In genomic region chr16:46101748-46102147, GRCm38 (mm10) we compare ENCODE assay signal across 36 mouse cellular contexts. TPM values are rescaled to one million over a fixed set of nuclear protein-coding genes. Genes with fewer than 3 reads are reported as not detected.
DNase-seq lines count a peak whose midpoint lies in the region; ATAC-seq and TF ChIP-seq lines count a peak whose summit lies in the region.
"Had no signal": no experiment of that assay in that cellular context is flagged by ENCODE, and none has a peak within 500 bp of the region (broad histone marks: within the 10 kb centered on the region; RNA-seq: fewer than 3 reads in every experiment).

No protein-coding gene starts in this region.

- peaks cover 0 to 6% of the 10 kb centered on the region in 2 experiments; a peak in 1 of 4 replicates for H3K4me1 ChIP-seq in CH12.LX (ENCODE audit: control insufficient read depth in 1 of 2, insufficient read depth in 2 of 2)
- peaks cover 5% of the 10 kb centered on the region; the same call in 1 of the 2 replicates for H3K4me1 ChIP-seq in forebrain, embryonic 15.5 days
- H3K4me1 ChIP-seq: embryonic facial prominence, embryonic 10.5 days; embryonic facial prominence, embryonic 13.5 days; forebrain, embryonic 12.5 days had no signal

- TF ChIP-seq CTCF in CH12.LX (conservative IDR thresholded peaks at IDR 0.05 in 1 of 2, IDR thresholded peaks at IDR 0.05 in 1 of 2; ENCODE audit: low read depth in 2 of 2, low read length in 2 of 2), result no peak

- H3K36me3 ChIP-seq in CH12.LX (replicated peaks in 1 of 2; ENCODE audit: control insufficient read depth in 1 of 2, insufficient read depth in 1 of 2, low read length in 1 of 2), result no peaks in the 10 kb centered on the region
- H3K36me3 ChIP-seq in forebrain, embryonic 15.5 days, result no peaks in the 10 kb centered on the region
- H3K36me3 ChIP-seq: embryonic facial prominence, embryonic 10.5 days; embryonic facial prominence, embryonic 13.5 days; forebrain, embryonic 12.5 days; hindbrain, embryonic 10.5 days had no signal

- TF ChIP-seq EP300 in CH12.LX (IDR thresholded peaks at IDR 0.05; ENCODE audit: low read length), result no peak

- H3K27ac ChIP-seq in CH12.LX (ENCODE audit: insufficient read depth, low read depth), result no peak overlapping the region
- H3K27ac ChIP-seq in forebrain, embryonic 15.5 days (replicated peaks), result no peak overlapping the region
- H3K27ac ChIP-seq: embryonic facial prominence, embryonic 10.5 days; embryonic facial prominence, embryonic 13.5 days; forebrain, embryonic 12.5 days; hindbrain, embryonic 10.5 days; hindbrain, embryonic 14.5 days; hindbrain, postnatal 0 days had no signal

- in situ Hi-C loops in CH12.LX (cut with MboI; ENCODE audit: low pct_ligation_motif_present, low pct_unique_long_range_greater_than_20kb, low sequenced_read_pairs), result no loop called here

- no peak for TF ChIP-seq RAD21 in CH12.LX (IDR thresholded peaks at IDR 0.05; ENCODE audit: low read depth, low read length)

- no peak for TF ChIP-seq POLR2A in CH12.LX (IDR thresholded peaks at IDR 0.05; ENCODE audit: low read depth, low read length)

- no peaks in the 10 kb centered on the region for H3K79me2 ChIP-seq in CH12.LX (replicated peaks; ENCODE audit: control insufficient read depth, extremely low read depth, insufficient read depth, poor library complexity, severe bottlenecking)

- H3K27me3 ChIP-seq in CH12.LX (replicated peaks), result no peaks in the 10 kb centered on the region
- no peaks in the 10 kb centered on the region for H3K27me3 ChIP-seq in forebrain, embryonic 15.5 days
- H3K27me3 ChIP-seq: embryonic facial prominence, embryonic 13.5 days; forebrain, embryonic 12.5 days had no signal

- WGBS in forebrain, embryonic 15.5 days, result 34% methylated on average over 2 of the region's 2 CpGs

- H3K9ac ChIP-seq in CH12.LX (ENCODE audit: insufficient read depth, low read depth), result no peak overlapping the region
- H3K9ac ChIP-seq in forebrain, embryonic 15.5 days (replicated peaks), result no peak overlapping the region
- H3K9ac ChIP-seq: embryonic facial prominence, embryonic 13.5 days; forebrain, embryonic 12.5 days; hindbrain, embryonic 14.5 days had no signal

- DNase-seq in CH12.LX (ENCODE audit: extremely low read depth), result peak; percentile 51
- DNase-seq in ES-CJ7 (ENCODE audit: low read depth, low spot score), result peak; percentile 88
- peak; percentile 31 for DNase-seq in WW6 (ENCODE audit: low read depth, low spot score)
- no peak for DNase-seq in adrenal gland, adult 8-10 months
- no peak for DNase-seq in lung, postnatal 4 days
- DNase-seq in kidney, adult 8-10 months, result no peak
- DNase-seq: adrenal gland, postnatal 14 days; B cell, adult 2 months; cerebellum, adult 11 months; cerebellum, adult 2 months; cerebellum, adult 9-11 months; cerebellum, postnatal 25 days; embryo, embryonic 11 days; gastrocnemius, postnatal 10 days; gastrocnemius, postnatal 36 days; heart, adult 11 months; kidney, adult 18-20 months had no signal

- peaks cover 42% of the 10 kb centered on the region for H3K9me3 ChIP-seq in CH12.LX (replicated peaks; ENCODE audit: low read length)
- no peaks in the 10 kb centered on the region for H3K9me3 ChIP-seq in forebrain, embryonic 15.5 days
- H3K9me3 ChIP-seq: embryonic facial prominence, embryonic 10.5 days; embryonic facial prominence, embryonic 13.5 days; forebrain, embryonic 12.5 days; hindbrain, embryonic 10.5 days had no signal

- H3K4me3 ChIP-seq in CH12.LX (replicated peaks in 1 of 3; ENCODE audit: low read depth in 2 of 3, low read length in 2 of 3, poor library complexity in 1 of 3), result no peak overlapping the region
- no peak overlapping the region for H3K4me3 ChIP-seq in forebrain, embryonic 15.5 days
- H3K4me3 ChIP-seq: embryonic facial prominence, embryonic 10.5 days; embryonic facial prominence, embryonic 13.5 days; erythroblast, embryonic 14.5 days; forebrain, embryonic 12.5 days; hindbrain, embryonic 10.5 days had no signal

- dilution Hi-C loops in CH12.LX (cut with MboI; ENCODE audit: extremely low pct_ligation_motif_present, extremely low pct_unique_long_range_greater_than_20kb, low sequenced_read_pairs), result no loop called here

- peak overlapping the region; percentile 8; the same call in 1 of the 2 replicates for H3K4me2 ChIP-seq in CH12.LX (ENCODE audit: insufficient read depth, low read depth, poor library complexity, severe bottlenecking)
- no peak overlapping the region for H3K4me2 ChIP-seq in forebrain, embryonic 15.5 days (replicated peaks)
- H3K4me2 ChIP-seq: embryonic facial prominence, embryonic 13.5 days; forebrain, embryonic 12.5 days; heart, embryonic 11.5 days; hindbrain, embryonic 14.5 days had no signal

- ATAC-seq in granulocyte monocyte progenitor cell, adult 5-6 weeks (replicated peaks; ENCODE audit: poor library complexity, severe bottlenecking), result peak; percentile 69
- no peak for ATAC-seq in forebrain, embryonic 15.5 days (replicated peaks)
- ATAC-seq: forebrain, embryonic 16.5 days; hindbrain, postnatal 0 days; inflammation-experienced regulatory T-cells, adult 6 months; intestine, embryonic 16.5 days had no signal

TF ChIP-seq in CH12.LX, 34 proteins besides CTCF, POLR2A, EP300 and RAD21:
- 0 out of 2 replicates have a peak, but pooled peaks have one; percentile 41 for TF ChIP-seq BHLHE40 (IDR thresholded peaks at IDR 0.05; ENCODE audit: low read depth, low read length)
- TF ChIP-seq ZNF384 (IDR thresholded peaks at IDR 0.05; ENCODE audit: low read depth, low read length), result no peak

RNA-seq across cellular contexts. Expression of gene Cd96, which starts 18.3 kb away (rescaled TPM):
- total RNA-seq in CH12.LX (2012; rRNA removed) (5.9 and 6.4 TPM in 2 replicates), CH12.LX (2014; rRNA removed) (9.7 and 10.7 TPM in 2 replicates)
- polyA plus RNA-seq in CH12.LX (2012; ENCODE audit: insufficient read length, low read depth), result 3.8 and 4.4 TPM in 2 replicates
- 0.92 TPM in 1 of 2 replicates, not detected in the other for total RNA-seq in granulocyte monocyte progenitor cell, adult 5-6 weeks (2014; fragmentation: Nextera tagmentation)
- 1.1 and 2.3 TPM in 2 replicates for total RNA-seq in granulocyte monocyte progenitor cell, adult 5-6 weeks (2017)
- not detected in 2 replicates for polyA plus RNA-seq in forebrain, embryonic 15.5 days (2015; fragmentation: Nextera tagmentation; extraction: Ambion mirVana)
- under 1 TPM in 2 of 4 experiments, not detected in 2; 0.21 to 0.30 TPM for total RNA-seq in adrenal gland, adult 8-10 months (2022)
- total RNA-seq: adrenal gland, postnatal 14 days; gastrocnemius, adult 18-20 months; gastrocnemius, postnatal 10 days; gastrocnemius, postnatal 36 days; heart, adult 8-10 months; hindbrain, postnatal 0 days; MEL had no signal
- polyA plus RNA-seq: cortical plate, adult 2 months; embryonic facial prominence, embryonic 13.5 days; erythroblast, embryonic 14.5 days; forebrain, embryonic 12.5 days; forebrain, embryonic 16.5 days; heart, embryonic 11.5 days; heart, embryonic 14.5 days; heart, postnatal 0 days; hindbrain, embryonic 10.5 days; hindbrain, embryonic 14.5 days had no signal

RNA-seq across cellular contexts. Expression of gene Gm4737, which starts 53.1 kb away (rescaled TPM):
- total RNA-seq in CH12.LX (2012; rRNA removed) (41.4 and 51.4 TPM in 2 replicates), CH12.LX (2014; rRNA removed) (118 and 127 TPM in 2 replicates)
- polyA plus RNA-seq in CH12.LX (2012; ENCODE audit: insufficient read length, low read depth), result 124 and 154 TPM in 2 replicates
- 3.2 and 3.7 TPM in 2 replicates for total RNA-seq in granulocyte monocyte progenitor cell, adult 5-6 weeks (2014; fragmentation: Nextera tagmentation)
- total RNA-seq in granulocyte monocyte progenitor cell, adult 5-6 weeks (2017), result 16.5 and 22.8 TPM in 2 replicates
- polyA plus RNA-seq in forebrain, embryonic 15.5 days (2015; fragmentation: Nextera tagmentation; extraction: Ambion mirVana), result 1.7 and 2.2 TPM in 2 replicates
- total RNA-seq in adrenal gland, adult 8-10 months (2022), result 10 to 100 TPM; 26.7 to 32.2 (median 27.6) TPM

Comparison
In these comparisons a context has a peak if more than half of its experiments do, and no peak if none do; other contexts are left out.
1. DNase-seq: peak in CH12.LX (single experiment), ES-CJ7 (single experiment) and WW6 (single experiment); none in adrenal gland, adult 8-10 months (single experiment), lung, postnatal 4 days (0 of 2) and kidney, adult 8-10 months (0 of 2).